11 mouse cellular contexts compared by ENCODE assay signal in genomic region chr10:67061823-67062222, GRCm38 (mm10). TPM values are rescaled to one million over a fixed set of nuclear protein-coding genes. Genes with fewer than 3 reads are reported as not detected.
DNase-seq lines count a peak whose midpoint lies in the region; ATAC-seq and TF ChIP-seq lines count a peak whose summit lies in the region.
"Had no signal": no experiment of that assay in that cellular context is flagged by ENCODE, and none has a peak within 500 bp of the region (broad histone marks: within the 10 kb centered on the region; RNA-seq: fewer than 3 reads in every experiment).

No protein-coding gene starts in this region.

- H3K9me3 ChIP-seq in midbrain, embryonic 12.5 days: no peaks in the 10 kb centered on the region
- H3K9me3 ChIP-seq in midbrain, postnatal 0 days (ENCODE audit: low read length): no peaks in the 10 kb centered on the region
- no peaks in the 10 kb centered on the region for H3K9me3 ChIP-seq in limb, embryonic 14.5 days (ENCODE audit: control insufficient read depth, low read length)

- no peak overlapping the region for H3K4me3 ChIP-seq in midbrain, embryonic 12.5 days
- no peak overlapping the region for H3K4me3 ChIP-seq in midbrain, postnatal 0 days (ENCODE audit: low read depth, low read length)
- no peak overlapping the region for H3K4me3 ChIP-seq in limb, embryonic 14.5 days (replicated peaks; ENCODE audit: low read length)

- ATAC-seq in midbrain, embryonic 12.5 days (ENCODE audit: low FRiP score, low read depth): no peak
- ATAC-seq in midbrain, postnatal 0 days (ENCODE audit: low FRiP score): no peak
- ATAC-seq in limb, embryonic 14.5 days (ENCODE audit: low FRiP score, low read depth): no peak
- ATAC-seq: activated CD4-positive, CD25-positive, alpha-beta regulatory T cell, adult 4 months had no signal

- DNase-seq in heart, adult 11 months: peak; percentile 87
- no peak for DNase-seq in heart, adult 9 months (ENCODE audit: low spot score in 2 of 2)
- no peak for DNase-seq in midbrain, postnatal 0 days (ENCODE audit: low spot score)
- DNase-seq in limb, embryonic 14.5 days (ENCODE audit: low spot score): no peak
- DNase-seq in c-Kit-positive CD71-positive TER-119-positive erythroid progenitor cells, embryonic 14.5 days (ENCODE audit: low spot score): no peak
- no peak for DNase-seq in ovary, postnatal 14 days (ENCODE audit: low spot score)
- DNase-seq in layer of hippocampus, adult 9-11 months: no peak
- DNase-seq: cerebellum, adult 9-11 months; thymus, postnatal 14 days had no signal

- peaks cover 23% of the 10 kb centered on the region for H3K4me1 ChIP-seq in midbrain, embryonic 12.5 days
- H3K4me1 ChIP-seq in midbrain, postnatal 0 days (ENCODE audit: insufficient read depth, low read length): peaks cover 10% of the 10 kb centered on the region; the same call in 1 of the 2 replicates
- peaks cover 44% of the 10 kb centered on the region for H3K4me1 ChIP-seq in limb, embryonic 14.5 days (ENCODE audit: control insufficient read depth, insufficient read depth, low read length)

- no peaks in the 10 kb centered on the region for H3K36me3 ChIP-seq in midbrain, embryonic 12.5 days
- H3K36me3 ChIP-seq in midbrain, postnatal 0 days (ENCODE audit: insufficient read depth, low read length): no peaks in the 10 kb centered on the region
- H3K36me3 ChIP-seq in limb, embryonic 14.5 days (ENCODE audit: control insufficient read depth, insufficient read depth, low read length): no peaks in the 10 kb centered on the region

- H3K9ac ChIP-seq in midbrain, embryonic 12.5 days (replicated peaks): no peak overlapping the region
- H3K9ac ChIP-seq in midbrain, postnatal 0 days (replicated peaks; ENCODE audit: low read length, poor library complexity, severe bottlenecking): no peak overlapping the region
- no peak overlapping the region for H3K9ac ChIP-seq in limb, embryonic 14.5 days (ENCODE audit: low read depth, low read length, severe bottlenecking)

- no peaks in the 10 kb centered on the region for H3K27me3 ChIP-seq in midbrain, embryonic 12.5 days
- no peaks in the 10 kb centered on the region for H3K27me3 ChIP-seq in midbrain, postnatal 0 days (ENCODE audit: insufficient read depth, low read length)
- no peaks in the 10 kb centered on the region for H3K27me3 ChIP-seq in limb, embryonic 14.5 days (ENCODE audit: control insufficient read depth, insufficient read depth, low read length)

- no peak for TF ChIP-seq CTCF in midbrain, postnatal 0 days (IDR thresholded peaks at IDR 0.05)

- TF ChIP-seq POLR2A in limb, embryonic 14.5 days (IDR thresholded peaks at IDR 0.05; ENCODE audit: borderline replicate concordance, extremely low read depth, insufficient read depth, insufficient read length): no peak

- 0 out of 2 replicates have a peak overlapping the region, but pooled peaks have one; percentile 3 for H3K4me2 ChIP-seq in midbrain, embryonic 12.5 days (replicated peaks)
- no peak overlapping the region for H3K4me2 ChIP-seq in midbrain, postnatal 0 days (ENCODE audit: low read depth, low read length, poor library complexity, severe bottlenecking)
- H3K4me2 ChIP-seq in limb, embryonic 14.5 days (replicated peaks; ENCODE audit: low read depth, low read length, severe bottlenecking): 0 out of 2 replicates have a peak overlapping the region, but pooled peaks have one; percentile 18

- peak overlapping the region; percentile 16 for H3K27ac ChIP-seq in midbrain, embryonic 12.5 days (replicated peaks)
- no peak overlapping the region for H3K27ac ChIP-seq in midbrain, postnatal 0 days (ENCODE audit: low read depth, low read length)
- peak overlapping the region; percentile 14; the same call in 1 of the 2 replicates for H3K27ac ChIP-seq in limb, embryonic 14.5 days (replicated peaks; ENCODE audit: low read depth, low read length)

- 72% methylated on average over 4 of the region's 4 CpGs for WGBS in midbrain, embryonic 12.5 days
- 61% methylated on average over 4 of the region's 4 CpGs for WGBS in midbrain, postnatal 0 days
- WGBS in limb, embryonic 14.5 days: 63% methylated on average over 4 of the region's 4 CpGs

RNA-seq across cellular contexts. Expression of gene Jmjd1c, which starts 34.1 kb away (rescaled TPM):
- polyA plus RNA-seq in midbrain, embryonic 12.5 days (2016; fragmentation: Nextera tagmentation; extraction: Ambion mirVana): 54.2 and 56.5 TPM in 2 replicates
- 63.8 and 74.6 TPM in 2 replicates for total RNA-seq in midbrain, postnatal 0 days (2014; rRNA removed)
- polyA plus RNA-seq in midbrain, postnatal 0 days (2015; fragmentation: Nextera tagmentation; extraction: Ambion mirVana): 33.8 and 45.1 TPM in 2 replicates
- polyA plus RNA-seq in limb, embryonic 14.5 days (2012; rRNA removed): 29.1 and 34.5 TPM in 2 replicates
- polyA plus RNA-seq in limb, embryonic 14.5 days (2014; fragmentation: Nextera tagmentation; extraction: Ambion mirVana): 52.2 and 55.8 TPM in 2 replicates

RNA-seq across cellular contexts. Expression of gene Reep3, which starts 34.9 kb away (rescaled TPM):
- 46.0 and 48.4 TPM in 2 replicates for polyA plus RNA-seq in midbrain, embryonic 12.5 days (2016; fragmentation: Nextera tagmentation; extraction: Ambion mirVana)
- total RNA-seq in midbrain, postnatal 0 days (2014; rRNA removed): 28.1 and 30.0 TPM in 2 replicates
- 26.6 and 26.7 TPM in 2 replicates for polyA plus RNA-seq in midbrain, postnatal 0 days (2015; fragmentation: Nextera tagmentation; extraction: Ambion mirVana)
- 35.0 and 39.9 TPM in 2 replicates for polyA plus RNA-seq in limb, embryonic 14.5 days (2012; rRNA removed)
- 41.3 and 43.6 TPM in 2 replicates for polyA plus RNA-seq in limb, embryonic 14.5 days (2014; fragmentation: Nextera tagmentation; extraction: Ambion mirVana)
